Mouse (Mus musculus) liver, adult (tissue): ENCODE data around the gene Elovl7.

Source experiments
- GATA4 ChIP-seq: IDR thresholded peaks from 2 replicates; pipeline ENCODE4 v1.6.1; 2014; ENCODE audit warnings: mild to moderate bottlenecking, low read length; ENCODE audit not compliant: insufficient replicate concordance

Gene Elovl7

DNA sequence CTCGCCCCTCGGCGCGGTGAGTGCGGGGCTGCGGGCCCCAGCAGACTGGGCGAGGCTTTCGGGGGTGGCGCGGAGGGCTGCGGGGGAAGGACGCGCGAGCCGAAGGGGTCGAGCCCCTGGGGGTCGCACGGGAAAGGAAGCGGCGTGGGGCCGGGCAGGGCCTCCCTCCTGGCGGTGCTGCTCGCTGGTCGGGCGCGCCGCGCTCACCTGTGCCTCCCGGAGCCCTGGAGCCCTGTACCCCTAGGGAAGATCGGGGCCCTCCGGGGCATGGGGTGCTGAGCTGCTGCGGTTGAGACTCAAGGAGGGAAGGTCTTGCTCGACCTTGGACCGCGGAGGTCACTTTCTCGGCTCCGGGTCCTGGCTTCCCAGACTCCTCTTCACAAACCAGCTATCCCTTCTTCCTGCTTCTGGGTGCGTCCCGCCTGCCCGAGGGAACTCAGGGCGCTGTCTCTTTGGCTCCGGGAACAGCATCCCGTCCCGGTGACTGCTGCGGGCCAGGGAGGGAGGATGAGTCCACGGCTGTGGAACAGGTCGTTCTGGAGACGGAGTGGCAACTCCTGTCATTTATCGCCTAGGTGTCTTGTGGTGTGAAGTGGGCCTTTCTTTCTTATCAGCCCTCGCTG, 392 bp downstream of the Elovl7 start:
- TF ChIP-seq GATA4, result no peak

DNA sequence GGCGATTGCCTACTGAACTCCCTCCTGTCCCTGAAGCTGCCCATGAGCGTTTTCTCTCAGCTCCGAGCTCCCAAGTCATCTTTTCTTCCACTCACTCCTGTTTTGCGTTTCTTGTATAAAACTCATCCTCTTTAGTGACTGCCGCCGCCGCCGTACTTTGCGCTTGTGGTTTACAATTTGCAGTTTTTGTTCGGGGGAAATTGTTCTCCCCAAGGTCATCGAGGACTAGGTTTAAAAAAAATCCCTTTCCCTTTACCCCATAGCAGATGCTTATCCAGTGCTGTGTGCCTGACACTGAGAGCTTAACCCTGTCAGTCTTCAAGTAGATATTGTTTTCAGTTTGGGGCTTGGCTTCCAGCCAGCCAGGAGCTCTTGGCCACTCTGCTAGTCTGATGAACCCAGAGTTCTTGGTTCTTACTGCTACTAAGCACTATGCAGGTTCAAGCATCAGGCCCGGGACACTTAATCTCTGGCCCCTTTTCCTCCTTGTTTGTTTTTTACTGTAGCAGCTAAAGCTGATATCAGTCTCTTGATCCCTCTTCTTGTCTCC, 1.1 kb downstream of the Elovl7 start:
- no peak for TF ChIP-seq GATA4

DNA sequence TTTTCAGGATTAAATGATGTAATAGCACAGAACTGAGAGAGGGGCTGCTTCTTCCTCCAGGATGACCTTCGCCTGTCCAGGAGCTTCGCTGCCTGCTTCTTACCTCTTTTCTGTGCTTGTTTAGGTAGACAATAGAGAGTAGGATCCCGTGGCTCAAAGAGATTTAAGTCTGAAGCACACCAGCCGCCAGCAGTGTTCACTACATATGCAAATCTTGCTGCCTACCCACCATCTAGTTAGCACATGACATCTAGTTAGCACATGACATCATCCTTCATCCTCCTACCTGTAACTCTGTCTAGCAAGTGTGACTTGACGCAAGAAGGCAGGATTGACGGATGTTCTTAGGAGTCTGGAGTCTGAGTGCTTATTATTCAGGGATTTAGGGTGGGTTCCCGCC, 5.6 kb downstream of the Elovl7 start:
- no peak for TF ChIP-seq GATA4

DNA sequence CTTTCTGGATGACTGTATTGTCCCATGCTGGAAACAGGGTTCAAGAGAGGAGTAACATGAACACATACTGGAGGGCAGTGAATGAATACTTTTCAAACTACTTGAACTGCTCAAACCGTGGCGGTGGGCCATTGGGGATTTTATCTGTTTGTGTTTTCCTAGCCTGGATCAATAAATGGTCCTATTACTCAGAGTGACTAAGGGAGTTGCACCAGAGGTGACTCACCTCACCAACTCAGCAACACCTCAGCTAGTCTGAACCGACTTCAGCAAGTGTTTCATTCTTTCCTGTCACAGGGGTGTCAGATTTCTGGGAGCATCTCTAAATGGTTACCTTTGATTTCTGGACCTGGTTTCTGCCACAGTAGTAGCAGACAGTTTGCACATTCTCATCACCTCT, 15.0 kb downstream of the Elovl7 start:
- TF ChIP-seq GATA4, result no peak

DNA sequence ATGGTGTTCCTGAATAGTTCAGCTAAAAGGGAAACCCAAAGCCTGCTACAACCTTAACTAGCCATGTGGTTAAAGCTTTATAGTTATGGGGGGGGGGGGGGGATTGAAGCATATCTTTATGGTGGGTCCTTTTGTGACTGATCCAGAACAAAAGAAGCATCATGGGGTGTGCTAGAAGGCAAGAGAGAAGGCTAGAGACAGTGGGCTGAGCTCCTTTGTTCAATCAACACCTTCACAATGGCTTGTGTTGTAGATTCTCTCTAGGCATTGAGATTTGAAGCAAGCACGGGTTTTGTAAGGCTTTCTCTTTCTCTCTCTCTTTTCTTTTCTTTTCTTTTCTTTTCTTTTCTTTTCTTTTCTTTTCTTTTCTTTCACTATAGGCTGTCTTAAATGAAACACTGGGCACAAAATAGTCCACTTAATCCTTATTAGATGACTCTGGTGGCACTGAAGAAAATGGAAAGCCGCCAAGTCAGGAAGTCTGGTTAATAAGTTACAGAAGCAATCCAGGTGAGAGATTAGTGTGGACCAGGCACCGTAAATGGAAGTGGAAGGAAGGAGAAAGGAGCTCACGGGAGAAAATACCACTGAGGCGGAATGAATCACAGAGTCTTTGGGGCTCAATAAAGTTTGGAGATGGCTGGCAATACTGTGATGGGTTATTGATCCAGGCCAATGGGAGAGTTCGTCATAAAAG, 15.6 kb downstream of the Elovl7 start:
- no peak for TF ChIP-seq GATA4

DNA sequence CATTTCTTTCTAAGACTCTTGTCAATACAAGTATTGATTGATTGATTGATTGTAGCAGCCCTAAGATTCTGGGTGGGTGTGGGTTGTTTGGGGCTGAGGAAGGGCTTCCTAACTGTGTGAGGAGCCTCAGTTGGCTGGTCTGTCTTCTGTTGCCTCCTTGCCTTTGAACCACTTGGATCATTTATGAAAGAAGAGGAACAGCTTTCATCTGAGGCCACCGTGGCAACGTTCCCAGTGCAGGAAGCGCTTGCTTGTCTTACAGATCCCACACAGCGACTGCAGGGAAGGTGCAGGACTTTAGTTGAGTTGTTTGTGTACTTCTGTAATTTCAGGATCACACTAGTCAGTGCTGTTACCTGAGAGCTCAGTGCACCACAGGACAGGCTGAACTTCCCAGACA, 25.8 kb downstream of the Elovl7 start:
- no peak for TF ChIP-seq GATA4

DNA sequence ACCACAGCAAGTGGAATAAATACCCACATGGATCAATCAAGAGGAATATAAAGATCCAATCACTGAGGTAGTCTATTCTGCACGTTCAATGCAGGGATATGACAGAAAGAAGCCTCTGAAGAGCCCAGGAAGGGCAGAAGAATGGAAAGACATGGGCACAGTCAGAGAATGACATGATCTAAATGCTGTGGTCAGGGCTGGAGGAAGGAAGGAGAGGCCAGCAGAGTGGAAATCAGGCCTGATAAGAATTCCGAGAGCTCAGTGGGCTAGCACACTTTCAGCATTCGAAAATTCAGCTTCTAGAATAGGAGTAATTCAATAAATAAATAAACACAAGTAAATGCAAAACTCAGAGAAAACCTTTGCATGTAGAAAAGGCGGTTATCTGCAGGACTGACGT, 27.5 kb downstream of the Elovl7 start:
- no peak for TF ChIP-seq GATA4

DNA sequence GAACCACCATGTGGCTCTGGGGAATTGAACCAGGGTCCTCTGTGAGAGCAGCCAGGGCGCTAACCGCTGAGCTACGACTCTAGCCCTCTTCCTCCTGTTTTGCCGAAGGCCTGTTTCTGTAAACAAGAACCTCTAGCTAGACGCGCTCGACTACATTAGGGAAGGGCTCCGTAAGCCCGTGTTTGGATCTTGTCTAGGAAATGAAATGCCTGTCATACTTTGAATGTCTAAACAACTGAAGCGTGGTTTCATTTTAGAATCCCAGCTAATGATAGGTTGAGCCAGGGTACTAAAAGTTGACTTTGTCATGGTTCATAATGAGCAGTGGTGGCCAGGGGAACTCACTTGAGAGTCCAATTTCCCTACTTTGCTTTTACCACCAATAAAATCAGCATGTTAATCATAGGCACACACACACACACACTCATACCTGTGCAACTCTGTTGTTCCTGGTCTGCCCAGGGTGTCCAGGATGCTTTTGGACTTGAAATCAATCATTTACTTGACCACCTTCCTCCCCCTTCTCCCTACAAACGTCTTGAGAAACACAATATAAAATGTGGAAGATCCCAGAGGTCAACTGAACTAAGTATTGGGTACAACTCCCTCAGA, 31.0 kb downstream of the Elovl7 start:
- TF ChIP-seq GATA4, result no peak

DNA sequence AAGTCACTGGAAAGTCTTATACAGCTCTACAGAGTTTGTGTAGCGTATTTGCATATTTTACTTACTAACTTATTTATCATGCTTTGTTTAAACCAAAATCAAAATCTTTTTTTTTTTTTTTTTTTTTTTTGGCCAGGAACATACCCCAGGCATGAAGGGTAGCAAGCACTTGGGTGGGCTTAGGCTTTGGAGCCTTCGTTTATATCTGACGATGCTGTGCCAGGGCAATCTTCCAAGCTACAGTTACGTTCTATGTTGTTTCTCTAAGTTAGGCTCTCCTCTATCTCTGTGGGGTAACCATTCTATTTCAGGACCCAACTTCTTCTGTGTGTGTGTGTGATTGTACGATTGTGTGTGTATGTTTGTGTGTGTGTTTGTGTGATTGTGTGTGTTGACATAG, 36.9 kb downstream of the Elovl7 start:
- TF ChIP-seq GATA4, result no peak

DNA sequence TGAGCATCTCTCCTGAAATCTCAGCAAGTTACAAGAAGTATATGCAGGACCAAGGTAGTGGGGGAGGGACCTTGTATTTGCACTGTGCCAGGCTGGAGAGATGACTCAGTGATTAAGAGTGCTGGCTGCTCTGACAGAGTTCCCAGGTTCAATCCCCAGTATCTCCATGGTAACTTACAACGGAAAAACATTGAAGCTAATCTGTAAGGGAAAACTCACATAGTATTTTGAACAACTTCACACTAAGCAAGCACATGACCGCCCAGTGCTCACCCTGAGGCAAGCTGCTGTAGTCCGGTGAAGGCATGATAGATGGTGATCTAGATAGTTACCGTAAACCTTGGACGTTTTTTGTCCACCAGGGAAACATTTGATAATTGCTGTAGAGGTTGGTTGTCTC, 39.8 kb downstream of the Elovl7 start:
- TF ChIP-seq GATA4, result no peak

DNA sequence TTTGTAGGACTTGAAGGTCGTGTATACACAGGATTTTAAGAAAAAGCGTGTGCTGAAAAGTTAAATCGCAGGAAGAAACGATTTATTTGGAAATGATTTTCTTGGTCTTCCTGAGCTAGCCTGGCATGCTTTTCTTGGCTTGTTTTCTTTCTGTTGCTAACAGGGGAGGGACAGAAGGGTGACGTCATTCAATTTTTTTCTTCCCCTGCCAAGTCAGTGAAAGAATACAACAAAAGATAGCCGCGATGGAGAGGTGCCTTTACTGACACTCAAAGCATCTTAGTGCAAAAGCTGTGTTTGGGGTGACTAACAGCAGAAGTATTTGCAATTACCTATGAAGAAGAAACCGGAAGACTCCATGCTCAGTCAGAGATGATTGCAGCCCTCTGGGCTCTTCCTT, 48.8 kb downstream of the Elovl7 start:
- TF ChIP-seq GATA4, result no peak

DNA sequence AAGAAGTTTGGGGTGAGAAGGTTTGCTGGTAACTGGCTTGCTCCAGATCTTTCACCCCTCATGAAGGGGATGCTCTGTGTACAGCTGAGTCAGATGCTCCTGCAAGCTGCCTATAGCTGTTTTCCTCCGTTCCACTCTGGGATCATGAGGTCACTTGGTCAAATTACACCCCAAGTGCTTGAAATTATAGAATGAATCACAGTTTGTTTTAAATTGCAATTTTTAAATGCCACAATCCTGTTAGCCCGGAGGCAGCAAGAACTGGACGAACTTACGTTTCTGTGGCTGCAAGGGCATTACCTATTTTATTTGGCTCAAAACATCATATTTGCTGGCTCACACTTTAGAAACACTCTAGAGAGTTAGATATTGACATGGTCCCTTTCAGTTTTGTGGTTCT, 51.2 kb downstream of the Elovl7 start:
- no peak for TF ChIP-seq GATA4

DNA sequence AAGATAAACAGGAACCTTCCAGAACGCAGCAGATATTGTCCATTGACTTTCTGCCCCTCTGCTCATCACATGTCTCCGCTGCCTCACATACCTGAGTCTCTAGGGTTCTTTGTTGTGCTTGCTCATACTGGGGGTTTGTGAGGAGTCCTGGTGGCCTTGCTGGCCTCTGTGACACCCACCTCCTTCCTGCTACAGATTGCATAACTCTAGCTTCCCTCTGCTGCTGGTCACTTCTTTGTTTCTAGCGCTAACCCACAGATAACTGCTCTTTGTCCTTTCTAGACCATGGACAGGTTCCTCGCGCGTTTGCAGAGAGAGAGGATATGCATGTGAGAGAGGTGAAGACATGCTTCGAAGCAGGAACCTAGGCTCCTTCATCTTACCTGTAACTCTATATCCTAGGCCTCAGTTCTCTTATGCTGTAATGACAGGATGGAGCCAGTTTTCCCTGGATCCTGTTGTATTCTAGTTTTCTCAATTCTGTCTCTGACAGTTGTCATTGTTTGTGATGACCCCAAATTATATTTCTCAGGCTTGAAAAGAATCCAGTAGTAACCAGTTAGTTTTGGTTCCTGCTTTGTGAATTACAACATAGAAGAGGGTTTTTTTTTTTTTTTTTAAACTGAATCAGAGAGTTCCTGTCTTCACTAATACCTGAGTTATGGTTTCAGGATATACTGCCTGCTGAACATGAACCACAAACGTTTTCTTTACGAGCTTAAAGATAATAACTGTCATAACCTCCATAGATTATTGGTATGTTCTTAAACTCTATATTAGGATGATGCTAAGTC, 53.8 kb downstream of the Elovl7 start:
- no peak for TF ChIP-seq GATA4

DNA sequence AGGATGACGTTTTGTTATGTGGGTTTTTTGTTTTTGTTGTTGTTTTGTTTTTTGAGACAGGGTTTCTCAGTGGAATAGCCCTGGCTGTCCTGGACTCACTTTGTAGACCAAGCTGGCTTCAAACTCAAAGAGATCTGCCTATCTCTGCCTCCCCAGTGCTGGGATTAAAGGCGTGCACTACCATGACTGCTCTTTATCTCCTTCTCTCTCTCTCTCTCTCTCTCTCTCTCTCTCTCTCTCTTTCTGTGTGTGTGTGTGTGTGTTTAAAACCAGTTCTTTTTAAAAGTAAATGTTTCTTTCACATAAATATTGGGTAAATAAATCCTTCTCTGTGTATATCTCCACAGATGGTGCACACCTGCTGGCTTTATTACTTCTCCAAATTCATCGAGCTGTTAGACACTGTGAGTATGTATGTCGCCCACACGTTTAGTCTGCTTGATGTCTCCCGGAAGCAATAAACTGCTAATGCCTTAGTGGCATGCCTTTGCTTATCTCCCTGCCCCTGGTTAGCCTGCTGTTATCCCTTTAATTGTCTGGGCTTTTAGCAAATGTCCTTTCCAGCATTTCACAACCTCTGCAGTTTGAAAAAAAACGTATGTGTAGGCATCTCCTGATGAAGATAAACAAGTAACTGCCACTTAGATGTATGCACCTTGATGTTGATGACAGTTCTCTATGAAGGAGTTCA, 57.4 kb downstream of the Elovl7 start:
- TF ChIP-seq GATA4, result no peak

DNA sequence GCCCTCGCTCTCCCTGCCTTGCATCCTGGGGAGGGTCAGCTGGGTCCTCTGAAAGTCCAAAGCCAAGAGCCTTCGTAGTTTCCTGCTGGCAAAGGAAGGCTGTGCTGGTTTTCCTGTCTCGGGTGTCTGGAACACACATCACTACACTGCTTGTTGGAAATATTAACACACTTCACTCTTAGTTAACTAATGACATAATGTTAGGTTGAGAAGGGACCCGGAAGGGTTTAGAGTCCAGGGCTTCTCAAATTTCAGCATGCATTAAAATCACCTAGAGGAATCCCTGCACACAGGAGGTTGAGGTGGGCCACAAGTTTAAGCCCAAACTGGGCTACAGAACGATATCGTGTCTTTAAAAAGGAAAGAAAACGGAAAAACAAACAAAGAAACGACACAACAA, 58.1 kb downstream of the Elovl7 start:
- TF ChIP-seq GATA4, result no peak
